Mouse (Mus musculus) embryo, embryonic 10 days (tissue): ENCODE measurements around the gene Trim44.

Experiments
- DNase-seq: peaks from one replicate; pipeline ENCODE4 v3.0.0-alpha.2; 2015; ENCODE audit warnings: low spot score

The Trim44 gene

DNA sequence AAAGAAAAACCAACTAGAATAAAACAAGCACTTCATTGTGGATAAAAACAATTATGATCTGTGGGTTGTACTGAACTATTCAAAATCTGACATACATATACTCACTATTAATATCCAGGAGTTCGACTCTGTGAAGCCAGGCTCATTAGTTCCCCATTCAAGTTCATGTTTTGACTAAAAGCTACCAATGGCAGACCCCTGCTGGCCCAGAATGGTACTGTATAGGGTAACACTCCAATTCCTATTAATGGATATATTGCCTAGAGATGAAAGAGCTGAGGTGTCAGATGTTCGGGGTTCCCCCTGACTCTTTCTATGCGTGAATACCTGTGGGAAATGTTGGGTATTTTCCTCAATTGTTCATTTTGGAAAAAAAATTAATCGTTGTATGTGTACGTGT, 117.6 kb downstream of the Trim44 start:
- peak; percentile 74 for DNase-seq

DNA sequence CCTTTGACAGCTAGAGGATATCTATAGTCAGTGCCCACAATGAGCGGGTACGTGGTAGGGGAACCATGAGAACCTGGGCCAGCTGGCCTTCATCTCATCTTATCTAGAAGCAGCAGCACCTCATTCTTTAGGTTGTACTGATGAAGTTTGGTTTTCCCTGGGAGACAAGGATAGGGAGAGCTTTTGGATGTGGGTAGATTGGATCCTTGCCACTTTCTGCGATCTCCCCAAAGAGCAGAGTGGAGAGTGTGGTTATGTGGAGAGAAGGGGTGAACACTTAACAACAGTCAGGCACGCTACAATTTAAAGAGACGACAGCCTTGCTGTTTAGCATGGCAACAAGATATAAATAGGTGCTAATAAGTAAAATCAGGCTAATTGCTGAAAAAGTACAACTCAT, 119.0 kb downstream of the Trim44 start:
- no peak for DNase-seq

DNA sequence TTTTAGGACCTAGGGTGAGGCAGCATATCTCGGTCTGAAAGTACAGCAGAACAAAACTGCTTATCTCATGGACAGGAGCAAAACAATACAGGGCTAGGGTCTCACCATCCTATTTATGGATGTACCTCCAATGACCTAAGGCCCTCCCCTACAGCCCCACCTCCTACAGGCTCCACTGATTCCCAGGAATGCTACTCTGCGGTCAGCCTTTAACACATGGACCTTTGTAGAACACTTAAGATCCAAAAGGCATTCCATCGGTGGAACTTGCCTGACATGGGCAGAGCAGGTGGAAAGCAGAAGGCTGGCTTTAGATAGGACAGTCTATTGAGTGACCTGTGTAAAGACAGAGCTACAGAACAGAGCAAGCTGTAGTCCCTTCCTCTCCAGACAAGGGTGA, 120.3 kb downstream of the Trim44 start:
- DNase-seq = no peak

DNA sequence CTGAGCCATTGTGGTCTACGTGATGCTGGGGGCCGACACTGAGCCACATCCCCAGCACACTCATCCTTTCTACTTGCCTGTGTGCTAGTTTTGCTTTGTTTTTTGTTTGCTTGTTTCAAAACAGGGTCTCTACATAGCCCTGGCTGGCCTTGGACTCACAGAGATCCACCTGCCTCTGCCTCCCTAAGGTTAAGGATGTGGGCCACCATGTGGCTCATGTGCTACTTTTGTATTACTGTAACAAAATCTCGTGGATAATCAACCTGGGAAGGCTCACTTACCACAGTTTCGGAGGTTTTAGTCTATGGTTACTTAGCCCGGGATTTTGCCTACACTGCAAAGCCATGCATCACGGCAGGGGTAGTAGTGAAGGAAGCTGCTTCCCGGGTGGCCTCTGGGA, 125.5 kb downstream of the Trim44 start:
- no peak for DNase-seq

DNA sequence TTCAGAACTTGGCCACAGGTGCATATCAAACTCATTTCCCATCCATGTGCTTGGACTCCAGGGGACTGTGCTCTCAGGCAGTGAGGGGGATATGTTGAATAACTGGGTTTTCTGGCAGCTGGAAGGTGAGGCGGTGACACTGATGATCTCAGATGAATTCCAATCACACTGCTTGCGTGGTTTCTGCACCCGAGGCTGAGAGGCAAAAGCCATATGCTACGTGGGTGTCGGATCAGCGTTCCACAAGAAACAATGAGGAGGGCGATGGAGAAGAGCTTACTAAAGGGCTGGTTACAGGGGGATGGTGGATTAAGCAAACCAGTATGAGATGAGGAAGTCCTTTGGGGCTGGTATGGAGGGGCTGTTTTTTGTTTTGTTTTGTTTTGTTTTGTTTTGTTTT, 127.8 kb downstream of the Trim44 start:
- no peak for DNase-seq

DNA sequence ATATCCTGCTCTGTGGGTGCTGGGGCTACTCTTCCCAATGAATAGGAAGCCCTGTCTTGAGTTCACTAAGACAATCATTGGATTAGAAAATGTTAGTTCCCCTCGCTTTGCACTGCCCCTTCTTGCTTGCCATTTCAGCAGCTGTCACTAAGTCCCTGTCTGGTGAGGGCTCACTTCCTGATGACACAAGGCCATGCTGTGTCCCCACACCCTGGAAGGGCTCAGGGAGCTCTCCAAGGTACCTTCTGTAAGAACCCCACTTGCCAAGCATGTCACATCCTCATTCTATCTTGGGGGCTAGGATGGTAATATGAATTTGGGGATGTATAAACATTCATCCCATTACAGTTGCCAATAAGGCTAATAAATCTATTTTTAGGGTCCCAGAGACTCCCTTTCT, 129.7 kb downstream of the Trim44 start:
- peak; percentile 67 for DNase-seq

DNA sequence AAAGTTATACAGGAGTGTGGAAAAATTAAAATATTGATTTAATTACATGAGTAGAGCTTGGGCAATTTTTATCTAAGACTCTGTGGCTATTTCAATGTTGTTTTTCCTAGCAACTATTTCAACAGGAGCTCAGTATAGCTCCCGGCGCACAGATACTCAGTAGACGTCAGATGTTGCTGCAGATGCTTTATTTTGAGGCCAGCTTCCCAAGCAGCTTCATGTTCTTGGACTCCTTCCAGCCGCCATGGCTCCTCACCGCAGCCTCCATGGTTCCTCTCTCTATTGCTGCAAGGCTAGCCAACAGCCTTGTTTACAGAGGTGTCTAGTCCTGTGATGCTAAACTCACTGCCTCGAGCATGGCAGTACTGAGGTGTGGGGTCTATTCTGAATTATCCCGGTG, 134.3 kb downstream of the Trim44 start:
- DNase-seq = no peak

DNA sequence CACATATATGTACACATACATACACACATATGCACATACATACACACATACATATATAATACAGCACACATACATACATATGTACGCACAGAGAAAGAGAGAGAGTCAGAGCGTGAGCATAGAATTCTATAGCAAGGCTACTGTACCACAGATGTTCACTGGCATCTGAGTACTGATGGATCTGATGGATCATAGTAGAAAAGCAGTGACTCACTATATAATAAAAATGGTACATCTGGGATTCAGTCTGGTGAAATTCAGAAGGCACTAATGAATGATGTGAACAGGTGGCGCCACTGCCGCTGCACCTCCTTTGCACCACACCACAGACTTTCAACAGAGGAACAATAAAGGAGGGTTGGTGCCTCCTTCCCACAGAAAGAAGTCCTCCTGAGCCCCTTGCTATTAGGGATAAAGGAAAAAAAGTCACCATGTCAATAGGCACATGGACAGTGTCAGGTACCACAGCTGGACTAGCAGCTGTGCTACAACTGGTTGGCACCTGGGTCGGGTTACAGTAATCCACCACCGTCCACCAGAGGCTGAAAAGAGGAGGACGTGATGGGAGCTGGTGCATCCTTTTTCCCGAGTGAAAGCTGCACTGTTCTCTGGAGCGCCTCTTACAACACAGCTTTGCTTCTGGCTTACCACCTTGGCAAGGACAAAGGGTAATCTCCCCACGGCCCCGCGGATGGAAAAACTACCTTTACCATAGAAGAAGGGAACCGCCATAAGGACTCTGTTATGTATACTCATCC, 139.9 kb downstream of the Trim44 start:
- DNase-seq = no peak

DNA sequence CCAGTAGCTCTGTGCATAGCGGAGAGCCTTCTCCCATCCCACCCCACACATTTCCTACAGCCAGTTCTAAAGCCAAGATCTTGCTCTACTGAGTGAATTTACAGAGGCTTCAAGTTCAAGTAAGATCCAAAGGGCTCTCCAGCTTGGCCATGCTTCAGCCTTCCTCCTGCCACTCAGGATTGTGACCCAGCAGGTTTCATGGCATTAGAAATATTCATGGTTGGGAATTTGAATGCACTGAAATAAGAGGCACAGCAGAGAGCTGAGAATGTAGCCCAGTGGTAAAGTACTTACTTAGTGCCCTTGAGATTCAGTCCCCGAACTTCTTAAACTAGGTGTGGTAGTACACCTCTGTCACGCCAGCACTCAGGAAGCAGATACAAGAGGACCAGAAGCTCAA, 140.7 kb downstream of the Trim44 start:
- no peak for DNase-seq

DNA sequence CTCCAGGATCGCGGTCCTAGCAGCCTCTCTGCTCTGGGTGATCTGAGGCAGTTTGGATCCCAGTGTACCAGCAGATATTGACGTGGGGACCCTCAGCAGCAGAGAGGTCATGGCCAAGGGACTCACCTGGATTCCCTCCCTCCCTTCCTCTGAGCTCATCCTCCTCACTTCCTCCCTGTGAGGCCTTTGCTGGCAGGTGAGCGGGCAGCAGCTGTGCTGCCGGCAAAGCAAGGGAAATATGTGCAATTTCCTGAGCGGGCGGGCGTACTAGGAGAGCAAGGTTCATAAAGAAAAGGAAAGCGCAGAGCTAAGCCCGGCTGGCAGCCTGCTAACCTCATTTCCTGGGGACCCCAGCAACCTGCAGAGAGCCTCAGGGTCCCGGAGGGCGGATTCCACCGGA, 148.5 kb downstream of the Trim44 start:
- peak; percentile 37 for DNase-seq

DNA sequence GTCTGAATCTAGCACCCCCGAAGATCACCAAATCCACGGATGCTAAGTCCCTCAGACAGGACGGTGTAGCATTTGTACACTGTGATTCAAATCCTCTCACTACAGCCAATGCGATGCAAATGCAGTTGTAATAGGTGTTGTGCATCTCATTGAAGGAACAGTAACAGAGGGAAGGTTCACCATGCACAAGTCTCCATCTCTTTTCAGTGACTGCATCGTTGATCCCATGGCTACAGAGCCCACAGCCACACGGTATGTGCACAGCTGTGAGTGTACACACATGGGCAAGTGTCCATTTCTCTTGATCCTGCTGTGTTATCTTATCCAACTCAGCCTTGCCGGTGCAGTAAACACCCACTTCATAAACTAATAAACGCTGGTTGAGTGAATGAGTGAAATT, 148.9 kb downstream of the Trim44 start:
- peak; percentile 13 for DNase-seq

DNA sequence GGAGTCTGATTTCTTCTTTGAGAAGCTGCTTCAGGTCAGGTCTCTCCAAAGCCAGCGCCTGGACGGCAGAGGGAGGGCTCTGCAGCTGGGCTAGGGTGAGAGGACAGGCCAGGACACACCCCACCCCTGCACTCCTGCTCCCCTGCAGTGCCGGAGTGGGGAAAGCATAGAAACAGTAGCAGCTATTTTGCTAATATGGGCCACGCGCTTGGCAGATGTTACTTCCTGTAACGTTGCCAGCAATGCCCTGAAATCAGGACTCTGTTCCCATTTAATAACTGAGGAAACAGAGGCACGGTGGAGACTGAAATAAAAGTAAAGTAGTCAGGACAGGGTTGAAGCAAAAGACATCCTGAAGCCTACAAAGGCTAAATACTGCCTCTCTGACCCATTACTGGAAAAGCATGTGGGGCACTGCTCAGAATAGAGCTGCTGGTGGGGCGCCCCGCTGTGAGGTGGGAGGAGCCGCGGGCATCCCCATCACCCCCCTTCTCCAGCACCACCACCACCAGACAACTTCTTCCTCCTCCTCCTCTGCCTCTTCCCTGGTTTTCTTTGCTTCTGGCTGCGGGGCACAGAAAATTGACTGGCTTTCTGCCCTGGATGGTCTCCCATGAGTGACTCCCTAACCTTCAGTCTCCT, 149.5 kb downstream of the Trim44 start:
- DNase-seq = peak; percentile 39

DNA sequence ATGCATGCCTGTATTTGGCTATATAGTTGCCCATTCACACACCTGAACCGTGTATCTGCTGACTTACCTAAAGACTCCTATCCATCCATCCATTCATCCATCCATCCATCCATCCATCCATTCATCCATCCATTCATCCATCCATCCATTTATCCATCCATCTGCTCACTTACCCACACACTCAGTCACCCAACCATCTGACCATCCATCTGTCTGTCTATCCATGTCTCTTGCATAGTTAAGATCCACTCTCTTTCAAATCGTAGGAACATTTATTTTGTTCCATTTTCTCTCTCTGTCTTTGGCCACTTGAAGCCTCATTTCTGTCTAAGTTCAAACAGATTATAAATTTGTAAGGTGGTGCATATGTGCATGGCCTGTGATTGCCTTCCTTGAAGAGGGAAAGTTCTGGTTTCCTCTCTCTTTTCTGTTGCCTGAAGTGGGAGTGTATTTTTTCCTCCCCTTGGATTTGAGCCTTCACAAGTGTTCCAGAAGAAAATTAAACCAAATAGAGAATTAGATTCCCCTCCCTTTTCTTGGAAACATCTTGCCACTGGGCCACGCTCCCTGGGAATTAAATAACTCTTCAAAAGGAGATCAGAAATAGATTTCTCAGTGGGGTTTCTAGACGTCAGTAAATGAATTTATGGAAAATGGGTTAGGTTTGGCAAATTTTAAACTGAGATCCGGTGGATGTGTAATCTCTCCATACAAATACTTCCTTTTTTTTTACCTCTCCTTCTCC, 150.9 kb downstream of the Trim44 start:
- no peak for DNase-seq

DNA sequence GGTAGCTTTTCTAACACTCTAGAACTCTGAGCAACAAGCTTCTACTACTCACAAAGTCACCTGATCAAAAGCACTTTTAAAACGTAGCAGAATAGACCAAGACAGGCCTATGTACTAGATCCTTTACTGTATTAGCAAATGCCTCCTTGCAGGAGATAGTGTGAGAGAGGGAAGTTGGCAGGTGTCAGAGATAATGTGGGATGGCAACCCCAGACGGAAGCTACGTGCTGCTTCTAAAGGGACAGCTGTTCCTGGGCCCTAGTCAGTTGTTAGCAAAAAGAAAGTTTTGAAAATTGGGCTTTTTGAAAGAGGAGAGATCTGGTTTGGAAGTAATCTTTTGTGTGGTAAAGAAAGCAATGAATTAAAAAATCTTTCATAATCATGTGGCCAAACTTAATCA, 151.5 kb downstream of the Trim44 start:
- DNase-seq = no peak

DNA sequence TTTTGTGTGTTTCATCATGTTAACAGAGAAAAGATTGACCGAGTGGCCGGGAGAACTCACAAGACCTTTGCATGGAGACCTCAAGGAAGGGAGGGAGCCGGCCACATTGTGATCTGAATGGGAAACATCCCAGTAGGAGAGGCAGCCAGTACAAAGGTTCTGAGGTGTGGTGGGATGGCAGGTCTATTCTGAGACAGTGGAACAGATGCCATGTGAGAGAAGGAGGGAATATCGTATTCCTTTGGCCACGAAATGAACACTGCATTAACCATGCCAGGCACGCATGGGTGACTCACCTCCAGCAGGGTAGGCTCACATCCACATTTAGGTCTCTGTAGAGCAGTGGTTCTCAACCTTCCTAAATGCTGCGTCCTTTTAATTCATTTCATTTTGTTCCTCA, 154.4 kb downstream of the Trim44 start:
- no peak for DNase-seq

DNA sequence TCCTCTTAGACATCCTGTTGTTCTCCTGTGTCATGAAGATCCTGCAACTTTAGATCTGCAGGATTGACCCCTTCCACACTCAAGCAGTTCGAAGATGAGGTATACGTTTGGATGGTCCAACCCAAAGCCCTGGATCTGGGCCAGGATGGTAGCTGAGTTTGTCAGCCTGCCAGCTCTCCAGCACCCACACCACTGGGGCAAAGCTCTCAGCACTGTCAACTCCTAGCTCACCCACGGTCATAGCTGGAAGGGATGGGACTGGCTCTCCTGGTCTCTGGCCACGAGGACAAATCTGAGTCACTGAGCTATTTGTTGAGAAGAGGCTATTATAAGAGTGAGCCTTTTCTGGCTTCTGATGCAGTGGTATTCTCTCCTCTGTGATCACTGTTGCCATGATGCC, 155.0 kb downstream of the Trim44 start:
- DNase-seq = no peak
